Mouse (Mus musculus) layer of hippocampus, adult 8-10 months (tissue): ENCODE results near the gene Snx11. TPM values are rescaled to one million over a fixed set of nuclear protein-coding genes. Genes with fewer than 3 reads are reported as not detected.
A peak's percentile ranks its signal among the peaks of the same experiment; 100 is the strongest.

Source experiments
- DNase-seq, 2 experiments: peaks; one replicate each; pipeline ENCODE4 v3.0.0; 2022; ENCODE audit warnings: low spot score in 2 of 2
- total RNA-seq, 4 experiments: library from RNA; stranded (reverse); gene quantifications; 2 replicates each; pipeline ENCODE4 v1.2.4; 2022

Snx11 gene
- total RNA-seq, 4 experiments from 2014 or later = 43.8 to 60.8 (median 54.1) TPM

DNA sequence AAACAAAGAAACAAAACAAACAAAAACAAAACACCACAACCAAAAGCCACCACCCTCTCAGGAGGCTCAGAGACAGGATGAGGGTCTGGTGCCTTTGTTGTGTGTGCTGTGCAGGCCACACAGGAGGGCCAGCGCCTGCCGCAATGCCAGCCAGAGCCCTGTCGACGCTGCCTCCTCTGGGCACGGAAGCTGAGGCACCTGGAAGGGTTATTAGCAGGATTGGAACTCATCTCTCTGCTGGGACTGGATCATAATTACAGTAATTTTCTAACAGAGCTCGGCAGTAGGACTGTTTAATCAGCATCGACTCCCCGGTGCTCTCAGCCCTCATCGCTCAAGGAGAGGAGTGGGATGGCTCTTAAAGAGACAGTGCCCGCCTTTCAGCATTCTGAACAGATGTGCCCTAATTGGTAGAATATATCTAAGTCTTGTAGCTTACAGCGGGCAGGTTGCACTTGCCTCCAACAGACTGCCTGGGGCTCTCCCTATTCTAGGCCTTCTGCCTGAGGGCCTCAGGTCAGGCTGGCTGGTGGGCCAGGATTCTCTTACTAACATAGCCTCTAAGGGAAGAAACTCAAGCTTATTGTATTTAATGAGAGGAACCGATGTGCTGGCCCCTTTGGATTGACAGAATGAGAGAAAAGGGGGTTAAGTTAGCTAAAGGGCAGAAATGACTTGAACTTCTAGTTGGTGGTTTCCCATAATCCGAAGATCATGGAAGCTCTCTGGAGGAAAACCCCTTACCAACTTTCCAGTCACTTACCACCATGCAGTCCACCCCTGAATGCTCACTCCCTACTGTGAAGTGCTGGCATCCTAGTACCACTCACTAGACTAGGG lies 12.6 kb downstream of the Snx11 start:
- DNase-seq = no peak

DNA sequence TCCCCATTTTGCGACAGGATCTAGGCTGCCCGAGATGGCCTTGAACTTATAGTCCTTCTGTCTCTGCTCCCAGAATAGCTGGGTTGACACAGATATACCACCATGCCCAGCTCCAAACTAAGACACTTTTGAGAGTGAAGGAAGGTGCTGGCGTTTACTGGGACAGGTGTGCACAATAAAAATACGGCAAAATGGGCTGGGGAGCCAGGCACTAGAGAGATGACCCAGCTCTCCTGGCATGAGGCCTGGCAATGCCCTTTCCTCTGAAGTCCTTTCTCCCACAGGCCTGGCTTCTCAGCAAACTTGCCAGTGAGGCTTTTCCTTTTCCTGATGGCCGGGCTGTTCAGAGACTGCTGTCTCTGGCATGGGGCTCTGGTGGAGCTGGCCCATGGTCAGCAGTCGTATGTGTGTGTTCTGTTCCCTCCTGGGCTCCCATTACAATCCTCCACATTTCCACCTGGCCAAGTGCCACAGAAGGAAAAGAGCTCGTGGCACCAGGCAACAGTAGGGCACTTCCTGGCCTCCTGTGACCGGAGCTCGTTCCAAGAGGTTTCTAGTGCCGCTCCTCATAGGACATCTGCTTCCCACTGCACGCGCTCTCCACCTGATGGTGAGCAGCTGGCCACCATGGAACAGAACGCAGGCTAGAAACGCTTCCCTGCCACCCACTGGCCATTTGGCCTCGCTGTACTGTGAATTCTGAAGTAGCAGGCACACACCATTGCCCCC lies 14.5 kb downstream of the Snx11 start:
- DNase-seq = peak in 1 of 2 experiments; percentile 43

DNA sequence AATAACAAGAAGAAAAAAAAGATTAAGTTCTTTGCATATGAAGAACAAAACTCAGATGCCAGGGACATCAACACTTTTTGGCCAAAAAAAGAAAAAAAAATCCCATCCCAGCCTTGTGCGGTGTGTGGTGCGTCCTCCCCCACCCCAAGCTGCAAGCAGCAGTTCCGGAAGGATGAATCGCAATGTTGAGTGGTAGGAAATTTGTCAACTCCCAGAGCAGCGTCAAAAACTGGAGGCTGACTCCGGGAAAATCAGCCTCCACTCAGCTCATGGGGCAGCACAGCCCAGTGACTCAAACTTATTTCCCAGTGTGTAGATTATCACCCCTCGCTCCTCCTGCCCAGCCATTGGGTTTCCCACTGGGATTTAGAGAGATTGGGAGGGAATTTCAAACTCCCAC lies 15.4 kb downstream of the Snx11 start:
- no peak for DNase-seq

DNA sequence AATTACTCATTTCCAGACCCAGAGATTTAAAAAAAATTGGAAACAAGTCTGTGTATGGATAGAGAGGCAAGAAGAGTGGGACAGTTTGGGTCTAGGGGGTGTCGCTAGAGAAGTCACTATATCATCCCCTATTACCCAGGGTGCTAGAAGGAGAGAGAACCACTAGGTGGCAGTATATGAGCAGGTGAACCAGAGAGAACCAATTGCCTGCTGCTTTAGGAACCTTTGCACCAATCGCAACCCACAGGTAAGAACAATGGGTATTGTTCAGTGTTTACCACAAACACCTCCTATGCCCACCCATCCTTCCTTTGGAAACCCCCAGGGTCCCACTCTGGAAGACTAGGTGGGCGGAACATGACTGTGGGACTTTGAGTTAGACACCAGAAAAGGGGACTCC lies 17.3 kb downstream of the Snx11 start:
- peak in 1 of 2 experiments; percentile 37 for DNase-seq

DNA sequence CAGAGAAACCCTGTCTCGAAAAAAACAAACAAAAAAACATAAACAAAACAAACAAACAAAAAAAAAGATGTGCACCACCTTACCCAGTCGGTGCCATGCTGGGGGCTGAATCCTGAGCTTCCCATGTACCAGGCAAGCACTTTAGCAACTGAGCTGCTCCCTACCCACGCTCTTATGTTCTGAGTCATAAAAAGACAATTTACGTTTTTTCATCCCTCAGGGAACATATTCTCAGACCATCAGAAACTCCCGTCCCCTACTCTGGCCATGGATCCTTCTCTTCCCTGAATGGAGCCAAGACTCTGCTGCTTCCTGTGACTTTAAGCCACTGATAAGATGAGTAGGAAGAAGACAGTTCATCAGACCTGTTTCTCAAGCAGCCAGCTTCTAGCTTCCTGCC lies 19.0 kb downstream of the Snx11 start:
- no peak for DNase-seq

DNA sequence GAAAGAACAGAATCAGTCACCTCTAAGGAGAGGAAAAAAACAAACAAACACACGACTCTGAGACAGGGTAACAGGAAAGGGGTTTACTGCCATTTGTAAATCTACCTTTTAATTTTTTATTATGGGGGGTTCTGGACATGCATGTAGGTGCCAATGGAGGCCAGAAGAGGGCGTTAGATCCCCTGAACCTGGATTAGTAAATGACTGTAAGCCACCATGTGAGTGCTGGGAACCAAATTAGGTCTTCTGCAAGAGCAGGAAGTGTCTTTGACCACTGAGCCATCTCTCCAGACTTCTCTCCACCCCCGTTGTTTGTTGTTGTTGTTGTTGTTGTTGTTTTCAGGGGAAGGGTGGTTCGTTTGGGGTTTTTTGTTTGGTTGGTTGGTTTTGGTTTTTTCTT lies 19.9 kb downstream of the Snx11 start:
- DNase-seq = no peak

DNA sequence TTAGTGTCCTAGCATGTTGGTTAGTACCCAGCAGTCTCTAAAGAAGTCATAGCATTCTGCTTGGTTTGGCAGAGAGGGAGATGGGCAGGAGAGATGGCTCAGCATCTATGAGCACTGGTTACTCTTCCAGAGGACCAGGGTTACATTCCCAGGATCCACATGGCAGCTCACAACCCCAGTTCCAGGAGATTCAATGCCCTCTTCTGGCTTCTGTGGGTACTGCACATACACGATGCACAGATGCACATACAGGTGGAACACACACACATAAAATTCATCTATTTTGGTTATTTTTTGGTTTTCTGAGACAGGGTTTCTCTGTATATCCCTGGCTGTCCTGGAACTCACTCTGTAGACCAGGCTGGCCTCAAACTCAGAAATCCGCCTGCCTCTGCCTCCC lies 22.1 kb downstream of the Snx11 start:
- no peak for DNase-seq

DNA sequence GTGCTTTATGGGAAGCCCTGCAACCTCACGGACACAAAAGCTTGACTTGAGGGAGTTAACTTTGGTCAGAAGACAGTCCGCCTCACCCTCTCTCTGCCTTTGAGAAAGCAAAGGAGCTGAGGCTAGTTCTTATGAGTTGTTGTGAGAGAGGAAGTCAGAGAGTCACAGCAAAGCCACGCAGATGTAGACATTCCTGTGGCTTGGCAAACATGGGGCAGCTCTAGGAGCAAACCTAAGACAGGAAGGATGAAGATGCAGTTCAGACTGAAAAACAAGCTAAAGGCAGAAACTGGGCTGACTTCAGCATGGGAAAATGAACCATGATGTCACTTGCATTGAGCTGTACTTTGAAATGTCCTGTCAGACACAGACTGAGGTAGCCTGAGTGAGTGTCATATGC lies 29.8 kb downstream of the Snx11 start:
- DNase-seq = no peak

DNA sequence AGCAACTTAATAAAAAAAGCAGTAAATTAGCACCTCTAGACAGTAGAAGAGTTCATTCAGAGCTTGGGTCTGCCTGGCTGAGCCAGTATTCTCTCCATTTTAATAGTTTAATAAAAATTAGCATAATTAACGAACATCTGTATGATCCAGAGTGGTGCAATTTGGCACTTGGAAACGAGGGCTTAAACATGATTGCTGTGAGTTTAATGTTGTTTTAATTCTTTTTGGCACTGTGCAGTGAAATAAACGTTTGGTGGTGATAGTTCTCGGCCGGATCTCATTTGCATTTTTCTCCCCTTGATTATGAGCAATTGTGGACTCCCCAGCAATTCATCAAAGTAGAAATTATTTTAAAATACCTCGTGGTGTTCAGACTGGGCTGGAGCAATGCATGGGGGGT lies 30.7 kb downstream of the Snx11 start:
- no peak for DNase-seq

DNA sequence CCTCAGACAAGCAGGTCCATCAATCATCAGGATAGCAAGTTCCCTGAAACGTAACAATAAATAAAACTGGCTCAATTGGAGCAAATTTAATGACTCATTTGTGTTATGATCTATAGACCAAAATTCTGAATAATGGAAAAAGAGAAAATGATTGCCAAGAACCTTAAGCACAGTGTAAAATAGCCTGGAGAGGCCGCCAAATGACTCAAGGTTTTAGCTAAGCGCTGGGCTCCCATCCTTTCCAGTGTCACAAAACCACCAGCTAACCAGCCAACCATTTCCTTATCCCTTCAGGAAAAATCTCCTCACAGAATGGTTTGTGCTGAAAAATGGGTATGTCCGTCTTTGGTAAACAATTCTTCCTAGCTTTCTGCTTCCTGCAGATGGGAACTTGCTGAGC lies 33.5 kb downstream of the Snx11 start:
- no peak for DNase-seq

DNA sequence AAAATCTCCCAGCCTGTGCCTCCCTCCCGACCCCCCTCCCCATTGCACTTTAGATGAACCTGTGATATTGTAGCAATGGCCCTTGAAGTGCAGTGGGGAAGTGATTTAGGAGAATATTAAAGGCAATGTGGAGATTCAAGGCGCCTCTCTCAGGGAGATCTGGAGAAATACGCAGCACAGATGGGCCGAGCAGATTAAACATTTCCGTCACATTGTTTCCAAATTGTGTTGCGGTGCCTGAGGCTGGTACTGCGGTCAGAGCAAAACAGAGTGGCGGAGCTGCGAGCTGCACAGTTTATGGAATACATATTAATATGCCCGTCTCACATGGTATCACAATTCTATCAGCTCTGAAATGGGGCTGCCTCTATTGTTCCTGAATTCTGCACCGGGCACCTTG lies 34.4 kb downstream of the Snx11 start:
- peak in 1 of 2 experiments; percentile 63 for DNase-seq

DNA sequence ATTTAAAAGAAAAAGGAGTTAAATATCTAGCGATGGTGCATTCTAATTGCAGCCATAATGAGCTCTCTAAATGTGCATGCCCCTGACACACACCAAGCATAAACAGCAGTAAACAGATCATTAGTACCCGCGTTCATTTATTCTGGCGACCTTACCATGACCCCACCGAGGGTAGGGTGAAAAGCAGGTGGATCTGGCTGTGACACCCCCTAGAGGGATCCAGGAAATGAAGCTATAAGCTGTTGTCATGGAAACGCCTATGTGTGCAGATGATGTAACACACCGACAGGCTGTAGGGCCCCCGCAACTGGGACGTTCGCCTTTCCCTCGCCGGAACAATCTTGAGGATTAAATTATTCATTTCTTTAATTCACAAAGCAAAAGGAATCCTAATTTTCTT lies 35.4 kb downstream of the Snx11 start:
- peak in 1 of 2 experiments; percentile 47 for DNase-seq

DNA sequence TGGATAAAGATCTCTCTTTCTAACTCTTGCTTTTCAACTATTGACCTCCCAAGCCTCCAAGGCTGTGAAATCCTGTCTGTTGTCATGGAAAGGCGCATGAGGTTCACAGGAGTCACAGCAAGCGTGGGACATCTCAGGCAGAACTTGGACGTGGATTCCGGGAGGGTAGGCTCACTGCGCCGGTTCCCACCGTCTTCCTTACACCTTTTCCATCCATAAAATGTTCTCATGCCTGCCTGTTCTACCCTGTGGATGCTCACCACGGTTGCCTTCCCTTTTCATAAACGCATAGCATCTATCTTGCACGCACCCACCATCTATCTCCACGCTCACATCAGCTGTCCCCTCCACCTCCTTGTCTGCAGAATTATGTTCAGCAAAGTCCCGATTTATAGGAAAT lies 36.6 kb downstream of the Snx11 start:
- DNase-seq = no peak

DNA sequence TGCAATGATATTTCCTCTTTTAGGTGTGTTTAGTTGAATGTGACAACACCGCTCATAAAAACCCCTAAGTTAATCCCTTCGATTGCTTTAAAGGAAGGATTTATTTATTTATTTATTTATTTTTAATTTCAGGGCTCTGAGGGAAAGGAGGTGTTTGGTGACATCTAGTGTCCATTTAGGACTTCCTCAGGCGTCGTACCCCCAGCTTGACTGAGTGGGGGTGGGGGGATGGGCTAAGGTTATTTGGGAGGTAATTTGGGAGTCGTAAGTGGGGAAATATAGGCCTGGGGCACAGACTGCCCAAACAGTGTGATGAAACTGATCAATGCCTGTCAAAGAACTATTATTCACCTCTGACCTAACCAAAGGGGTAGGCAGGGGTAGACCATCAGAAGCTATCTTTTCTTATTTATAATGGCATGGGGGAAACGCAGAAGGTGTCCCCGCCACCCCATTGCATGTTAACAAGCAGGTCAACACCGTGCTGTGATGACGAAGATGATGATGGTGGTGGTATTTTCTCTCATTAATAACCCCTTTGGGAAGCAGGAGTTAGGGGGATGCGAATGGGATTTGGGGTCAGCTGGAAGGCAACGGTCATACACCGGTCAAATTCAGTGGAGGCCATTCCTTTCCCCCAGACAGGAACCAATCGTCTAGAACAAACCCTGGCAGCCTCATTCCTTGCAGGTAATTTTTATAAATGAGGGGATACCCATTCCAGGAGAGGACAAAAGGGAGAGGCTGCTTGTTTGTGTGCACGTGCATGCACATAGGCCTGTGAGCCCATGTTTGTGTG lies 39.5 kb downstream of the Snx11 start:
- no peak for DNase-seq

DNA sequence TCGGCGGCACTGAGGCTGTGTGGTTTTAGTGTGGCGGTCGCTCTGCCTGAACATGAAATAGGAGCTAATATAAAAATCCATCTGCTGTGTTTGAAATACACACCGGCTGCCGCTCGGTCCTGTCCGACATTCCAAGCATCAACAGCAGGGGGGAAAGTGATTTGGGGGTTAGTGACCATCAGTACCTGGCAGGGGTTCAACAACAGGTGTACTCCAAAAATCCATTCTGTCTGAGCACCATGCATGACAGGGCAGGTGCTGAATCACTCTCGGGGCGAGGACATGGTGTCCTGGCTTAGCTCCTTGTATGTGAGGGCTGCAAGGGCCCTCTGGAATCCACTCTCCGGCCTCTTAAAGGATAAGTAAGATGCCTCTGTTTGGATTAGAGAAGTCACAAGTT lies 41.0 kb downstream of the Snx11 start:
- no peak for DNase-seq

DNA sequence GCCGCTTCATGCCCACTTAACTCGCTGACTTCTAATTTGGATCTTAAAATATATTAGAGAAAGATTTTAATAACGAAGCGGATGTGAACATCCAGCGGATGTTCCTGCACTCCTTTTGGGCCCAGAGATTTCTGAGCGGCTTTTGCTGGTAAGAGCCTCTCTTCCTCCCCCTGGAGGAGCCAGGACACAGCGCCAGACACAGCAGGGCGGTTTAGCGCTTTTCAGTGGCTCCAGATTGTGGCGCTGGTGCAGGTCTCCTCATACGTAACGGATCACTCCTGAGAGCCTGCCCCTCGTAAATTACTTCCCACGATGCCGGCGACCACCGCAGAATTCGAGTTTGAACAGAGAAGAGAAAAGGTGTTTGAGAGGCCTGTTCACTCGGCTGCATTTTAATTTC lies 41.5 kb downstream of the Snx11 start:
- peak in 1 of 2 experiments; percentile 56 for DNase-seq

DNA sequence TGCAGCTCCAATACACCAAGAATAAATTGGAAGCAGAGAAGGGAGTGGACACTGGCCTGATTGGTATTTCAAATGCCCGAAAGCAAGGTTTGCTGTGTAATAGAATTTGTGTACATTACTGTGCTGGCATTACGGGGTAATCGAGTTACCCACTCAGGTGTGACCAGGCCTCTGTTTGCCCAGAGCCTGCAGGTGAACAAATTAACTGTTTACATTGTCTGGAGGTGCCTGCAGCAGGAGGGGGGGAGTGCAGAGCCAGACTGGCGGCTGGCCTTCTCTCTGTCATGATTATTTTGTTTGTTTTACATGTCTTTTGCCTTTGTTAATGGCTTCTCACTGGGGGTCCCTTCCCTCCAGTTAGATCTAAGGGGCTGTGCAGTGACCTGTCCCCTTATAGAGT lies 44.7 kb downstream of the Snx11 start:
- DNase-seq = no peak

DNA sequence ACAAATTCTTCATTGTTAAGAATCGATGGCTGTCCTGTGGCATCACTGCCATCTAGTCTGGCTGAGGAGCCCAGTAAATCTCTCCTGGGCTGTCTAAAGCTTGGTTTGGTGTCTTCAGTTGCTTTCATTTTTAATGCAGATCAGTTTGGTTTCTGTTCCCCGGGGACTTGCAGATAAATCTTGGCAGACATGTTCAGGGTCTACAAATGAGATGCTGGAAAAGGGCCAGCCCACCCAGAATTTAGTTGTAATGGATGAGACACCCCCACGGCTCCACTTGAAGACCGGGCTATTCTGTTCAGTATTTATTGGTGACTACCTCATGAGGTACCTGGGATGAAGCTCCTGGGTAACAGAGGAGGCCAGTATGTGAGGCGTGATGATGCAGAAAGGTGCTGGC lies 47.0 kb downstream of the Snx11 start:
- DNase-seq = no peak

DNA sequence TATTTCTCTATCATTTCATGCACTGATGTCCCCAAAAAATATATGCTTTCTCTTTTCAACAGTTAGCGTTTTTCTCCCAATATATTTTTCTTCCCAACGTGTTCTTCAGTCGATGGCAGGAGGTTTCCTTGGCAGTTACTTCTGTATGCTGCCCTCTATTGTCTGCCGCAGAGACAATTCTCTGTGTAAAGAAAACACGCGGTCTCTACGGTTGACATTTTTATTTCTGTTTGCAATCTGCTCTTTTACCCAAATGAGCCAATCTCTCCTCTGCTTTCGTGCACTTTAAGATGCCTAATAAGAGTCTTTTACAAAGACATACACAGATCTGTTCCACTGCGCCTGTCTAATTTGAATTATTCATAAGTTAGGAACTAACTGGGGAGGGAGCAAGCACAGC lies 47.9 kb downstream of the Snx11 start:
- DNase-seq = peak; percentile 9 to 13

DNA sequence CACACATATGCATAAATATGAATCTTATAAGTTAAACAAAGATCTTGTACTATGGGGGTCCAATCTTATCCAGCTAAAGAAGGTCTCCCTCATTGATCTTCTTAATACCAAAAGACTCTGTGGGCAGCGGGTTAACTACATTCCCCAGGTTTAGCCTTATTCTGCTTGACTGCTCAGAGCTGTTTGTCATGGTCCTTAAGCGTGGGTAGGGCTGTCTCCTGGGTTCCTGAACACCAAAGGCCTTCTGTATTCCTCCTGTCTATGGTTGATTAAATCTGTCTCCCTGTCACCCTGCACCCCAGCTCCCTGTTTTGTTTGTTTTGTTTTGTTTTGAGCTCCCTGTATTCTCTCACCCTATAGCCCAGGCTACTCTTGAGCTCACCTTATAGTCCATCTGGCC lies 48.8 kb downstream of the Snx11 start:
- no peak for DNase-seq

DNA sequence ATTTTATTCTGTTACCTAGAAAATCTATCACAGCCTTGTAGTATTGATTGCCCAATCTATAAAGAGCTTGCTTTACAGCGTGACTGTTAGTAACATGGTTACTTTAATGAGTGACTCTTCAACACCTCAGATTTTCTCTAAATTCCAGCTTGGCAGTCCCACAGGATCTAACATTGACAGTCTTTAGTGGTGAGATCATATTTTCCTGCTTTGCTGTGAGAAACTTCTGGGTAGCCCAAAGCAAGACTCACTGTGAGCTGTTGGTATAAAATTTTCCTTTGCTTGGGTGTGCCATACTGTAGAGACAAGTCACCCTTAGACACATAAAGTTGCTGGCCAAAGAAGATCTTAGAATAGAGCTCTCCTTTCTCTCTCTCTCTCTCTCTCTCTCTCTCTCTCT lies 51.5 kb downstream of the Snx11 start:
- no peak for DNase-seq

DNA sequence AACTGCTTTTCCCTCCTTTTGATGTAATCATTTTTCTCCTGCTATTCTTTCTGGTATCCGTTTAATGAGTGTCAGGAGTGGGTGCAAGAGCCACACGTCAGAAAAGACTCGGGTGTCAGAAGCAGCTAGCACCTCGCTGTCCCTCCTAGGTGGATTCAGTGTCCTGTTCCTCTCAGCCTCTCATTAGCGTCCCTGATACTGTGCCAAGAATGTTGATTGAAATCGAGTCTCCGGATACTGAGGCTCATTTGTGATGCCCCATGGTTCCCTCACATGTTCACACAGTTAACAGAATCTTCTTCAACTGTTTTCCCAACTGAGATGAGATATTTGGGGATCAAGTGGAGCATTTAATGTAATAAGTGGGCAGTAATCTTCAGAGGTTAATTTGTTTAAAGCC lies 58.8 kb downstream of the Snx11 start:
- DNase-seq = no peak
